Mouse (Mus musculus) gastrocnemius, adult 2 months (tissue): Measurements from ENCODE around the gene Grasp. TPM values are rescaled to one million over a fixed set of nuclear protein-coding genes. Genes with fewer than 3 reads are reported as not detected.

Source experiments
- DNase-seq: peaks from one replicate; pipeline ENCODE4 v3.0.0; 2022
- H3K27ac ChIP-seq: fragments of 200-600 bp; 2 replicates; pipeline ENCODE4 v1.8.1; 2022; ENCODE audit warnings: mild to moderate bottlenecking
- H3K4me3 ChIP-seq: fragments of 200-600 bp; 2 replicates; pipeline ENCODE4 v1.8.1; 2022; ENCODE audit warnings: mild to moderate bottlenecking, moderate library complexity
- CTCF ChIP-seq: fragments of 200-600 bp; IDR thresholded peaks from 2 replicates; pipeline ENCODE4 v1.8.1; 2022; ENCODE audit warnings: antibody characterized with exemption, mild to moderate bottlenecking, moderate library complexity
- intact Hi-C: fragments of 180-260 bp; cut with DNase I; formaldehyde crosslinking; loops from one replicate; pipeline ENCODE4 v1.15.1; 2025
- total RNA-seq, 2 experiments: library from RNA; stranded (reverse); gene quantifications; 2 replicates each; pipeline ENCODE4 v1.2.3; 2021

The Grasp gene
- total RNA-seq, 2 experiments from 2014 or later = 5.8 to 5.9 TPM

- intact Hi-C loops = no loop called here
- Histone ChIP-seq H3K4me3 (no peak overlapping the region), H3K27ac (no peak overlapping the region)
- TF ChIP-seq CTCF = peak; percentile 30; the same call in 1 of the 2 replicates
- DNase-seq = no peak
Measured at GRCm38 (mm10) chr15:101185549-101185948, 38.4 kb upstream of the Grasp start.

- Histone ChIP-seq H3K27ac (no peak overlapping the region), H3K4me3 (no peak overlapping the region)
- peak; percentile 19; the same call in 1 of the 2 replicates for TF ChIP-seq CTCF
- intact Hi-C loops = no loop called here
- no peak for DNase-seq
Measured at GRCm38 (mm10) chr15:101187907-101188306, 36.1 kb upstream of the Grasp start.

DNA sequence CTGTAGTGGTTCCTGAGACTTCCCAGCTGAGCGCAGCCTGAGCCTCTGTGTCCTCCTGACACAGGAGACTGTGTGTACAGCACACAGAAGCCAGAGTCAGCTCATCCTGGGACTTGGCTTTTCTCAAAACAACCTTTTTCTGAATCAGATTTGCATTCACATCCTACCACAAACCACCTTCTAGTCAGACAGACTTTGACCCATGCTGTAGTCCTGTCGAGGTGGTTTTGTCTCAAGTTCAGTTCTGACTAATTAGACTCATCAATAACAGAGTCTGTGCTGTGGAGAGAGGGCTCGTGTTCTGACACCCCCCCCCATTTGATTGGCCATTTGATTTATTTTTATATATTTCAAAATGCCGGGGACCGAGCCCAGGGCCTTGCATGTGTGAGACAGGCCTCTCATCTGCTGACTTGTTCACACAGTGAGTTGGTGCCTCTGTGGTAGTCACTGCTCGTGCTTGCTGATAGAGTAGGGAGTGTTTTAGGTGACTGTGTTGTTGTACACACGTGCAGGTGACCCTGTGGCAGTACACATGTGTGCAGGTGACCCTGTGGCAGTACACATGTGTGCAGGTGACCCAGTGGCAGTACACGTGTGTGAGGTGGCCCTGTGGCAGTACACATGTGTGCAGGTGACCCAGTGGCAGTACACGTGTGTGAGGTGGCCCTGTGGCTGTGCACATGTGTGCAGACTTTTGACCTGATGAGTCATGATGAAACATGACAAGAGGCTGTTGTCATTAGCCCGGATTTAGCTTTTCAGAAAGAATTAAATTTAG lies 33.8 kb upstream of the Grasp start:
- no peak overlapping the region for H3K4me3 ChIP-seq
- peak overlapping the region; percentile 77 for H3K27ac ChIP-seq
- DNase-seq = no peak
- intact Hi-C loops = no loop called here
- TF ChIP-seq CTCF = no peak

DNA sequence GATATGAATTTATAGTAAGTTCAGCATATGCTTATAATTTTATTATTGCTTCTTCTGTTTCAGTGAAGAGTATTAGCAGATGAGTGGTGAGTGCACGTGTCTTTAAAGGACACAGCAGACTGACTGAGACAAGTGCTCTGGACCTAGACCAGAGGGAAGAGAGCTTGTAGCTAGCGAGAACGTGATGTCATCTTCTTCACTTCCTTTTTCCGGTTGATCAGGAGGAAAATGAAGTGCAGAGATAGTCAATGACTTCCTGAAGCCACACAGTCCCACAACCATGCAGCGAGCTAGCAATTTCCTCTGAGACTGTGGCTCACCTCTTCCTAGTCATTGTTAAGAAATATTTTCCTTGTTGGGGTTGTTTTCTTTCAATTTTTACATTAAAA lies 33.2 kb upstream of the Grasp start:
- peak overlapping the region; percentile 77 for H3K27ac ChIP-seq
- no peak for DNase-seq
- no peak for TF ChIP-seq CTCF
- intact Hi-C loops = no loop called here
- no peak overlapping the region for H3K4me3 ChIP-seq

GRCm38 (mm10) chr15:101191459-101192259 lies 32.3 kb upstream of the Grasp start:
- DNase-seq = peak; percentile 70
- no peak for TF ChIP-seq CTCF
- H3K4me3 ChIP-seq = peak overlapping the region; percentile 9; the same call in 1 of the 2 replicates
- H3K27ac ChIP-seq = peak overlapping the region; percentile 77
- intact Hi-C loops = no loop called here

GRCm38 (mm10) chr15:101192260-101192640 lies 31.7 kb upstream of the Grasp start:
- DNase-seq = no peak
- intact Hi-C loops = no loop called here
- Histone ChIP-seq H3K27ac (peak overlapping the region; percentile 77), H3K4me3 (no peak overlapping the region)
- no peak for TF ChIP-seq CTCF

DNA sequence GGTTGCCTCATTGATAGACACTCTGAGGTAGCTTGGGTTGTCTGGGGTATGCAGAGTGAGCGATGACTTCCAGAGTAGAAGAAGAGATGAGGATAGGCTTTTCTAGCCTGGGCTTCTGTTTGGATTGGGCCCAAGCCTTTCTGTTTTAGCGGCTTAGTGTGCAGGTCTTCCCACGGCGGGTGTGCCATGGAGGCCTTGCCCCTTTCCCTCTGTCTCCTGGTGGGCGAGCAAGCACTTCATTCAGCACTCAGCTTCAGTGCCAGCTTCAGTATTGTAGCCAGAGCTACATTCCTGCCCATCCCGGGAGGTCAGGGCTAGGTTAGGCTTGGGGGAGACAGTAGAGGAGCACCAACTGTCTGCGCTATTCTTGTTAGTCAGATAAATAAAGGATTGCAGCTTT lies 31.3 kb upstream of the Grasp start:
- H3K27ac ChIP-seq = peak overlapping the region; percentile 77
- no peak for TF ChIP-seq CTCF

GRCm38 (mm10) chr15:101193971-101194370 lies 30.0 kb upstream of the Grasp start:
- no peak for DNase-seq
- intact Hi-C loops = no loop called here
- Histone ChIP-seq H3K27ac (peak overlapping the region; percentile 66; the same call in 1 of the 2 replicates), H3K4me3 (no peak overlapping the region)
- no peak for TF ChIP-seq CTCF

More for the DNA sequence above, 31.3 kb upstream of the Grasp start:
- intact Hi-C loops = no loop called here
- H3K4me3 ChIP-seq = no peak overlapping the region
- no peak for DNase-seq

DNA sequence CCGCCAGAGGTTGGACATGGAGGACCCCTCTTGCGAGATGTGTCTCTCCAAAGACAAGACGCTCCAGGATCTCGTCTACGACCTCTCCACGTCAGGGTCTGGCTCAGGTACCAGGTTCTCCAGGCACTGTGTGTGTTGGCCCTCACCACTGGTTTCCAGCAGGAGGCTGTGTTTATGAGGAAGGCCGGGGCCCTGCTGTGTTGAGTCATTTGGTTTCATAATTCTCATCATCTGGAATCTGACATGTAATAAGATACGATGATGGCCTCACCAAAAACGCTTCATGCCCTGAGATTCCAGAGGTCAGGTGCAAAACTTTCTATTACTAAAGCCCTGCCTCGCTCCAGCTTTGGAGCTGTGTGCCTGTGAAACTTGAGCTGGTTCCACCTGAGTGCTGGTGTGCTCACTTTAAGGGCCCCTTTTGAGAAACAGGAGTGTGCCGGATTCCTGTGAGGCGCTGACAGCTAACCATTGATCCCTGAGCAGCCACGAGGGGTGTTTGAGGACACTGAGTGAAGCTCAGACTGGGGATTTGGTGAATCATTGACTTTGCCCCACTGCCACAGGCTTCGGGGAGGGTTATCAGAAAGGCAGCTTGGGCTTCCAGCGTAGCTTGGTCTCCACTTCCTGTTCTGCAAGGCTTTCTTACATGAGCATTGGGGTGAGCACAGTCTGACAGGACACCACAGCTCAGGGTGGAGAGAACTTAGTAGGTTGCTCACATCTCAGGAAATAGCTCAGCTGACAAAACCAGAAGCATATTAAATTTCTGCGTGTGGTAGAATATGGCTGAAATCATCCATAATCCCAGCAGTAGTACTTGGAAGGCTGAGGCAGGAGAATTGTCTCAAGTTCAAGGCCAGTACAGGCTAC lies 28.8 kb upstream of the Grasp start:
- intact Hi-C loops = no loop called here
- DNase-seq = peak; percentile 40
- Histone ChIP-seq H3K27ac (peak overlapping the region; percentile 66), H3K4me3 (no peak overlapping the region)
- TF ChIP-seq CTCF = no peak

- no peak for DNase-seq
- no peak for TF ChIP-seq CTCF
- H3K4me3 ChIP-seq = no peak overlapping the region
- intact Hi-C loops = no loop called here
- H3K27ac ChIP-seq = no peak overlapping the region
Measured at GRCm38 (mm10) chr15:101196079-101196795, 27.8 kb upstream of the Grasp start.

- no peak overlapping the region for H3K4me3 ChIP-seq
- no peak for DNase-seq
- H3K27ac ChIP-seq = no peak overlapping the region
- TF ChIP-seq CTCF = no peak
- intact Hi-C loops = no loop called here
Measured at GRCm38 (mm10) chr15:101196961-101197360, 27.0 kb upstream of the Grasp start.
